Mouse (Mus musculus) right cerebral cortex, postnatal 14 days (tissue): ENCODE measurements around the gene 2200002D01Rik.

ENCODE experiments used
- DNase-seq: peaks from one replicate; pipeline ENCODE4 v3.0.0; 2022

2200002D01Rik gene

GRCm38 (mm10) chr7:29248261-29248841 is at the start of gene 2200002D01Rik:
Gene 2200002D01Rik, minus strand, starts transcription at chr7:29248466.
- no peak for DNase-seq

GRCm38 (mm10) chr7:29296998-29297397 is 48.7 kb upstream of the 2200002D01Rik start:
- DNase-seq, result no peak

GRCm38 (mm10) chr7:29295861-29296647 is 47.8 kb upstream of the 2200002D01Rik start:
- DNase-seq, result no peak

GRCm38 (mm10) chr7:29294111-29294761 is 46.0 kb upstream of the 2200002D01Rik start:
- DNase-seq, result no peak

- no peak for DNase-seq
Observed at GRCm38 (mm10) chr7:29293131-29294065, 45.1 kb upstream of the 2200002D01Rik start.

- no peak for DNase-seq
Observed at GRCm38 (mm10) chr7:29292458-29293098, 44.3 kb upstream of the 2200002D01Rik start.

- no peak for DNase-seq
Observed at GRCm38 (mm10) chr7:29291616-29292457, 43.6 kb upstream of the 2200002D01Rik start.

- DNase-seq, result no peak
Observed at GRCm38 (mm10) chr7:29290691-29291485, 42.6 kb upstream of the 2200002D01Rik start.

- DNase-seq, result no peak
Observed at GRCm38 (mm10) chr7:29289856-29290255, 41.6 kb upstream of the 2200002D01Rik start.

- peak; percentile 66 for DNase-seq
Observed at GRCm38 (mm10) chr7:29288942-29289638, 40.8 kb upstream of the 2200002D01Rik start, which contains the start of gene Ppp1r14a. Gene Ppp1r14a, plus strand, starts transcription at chr7:29289308.

GRCm38 (mm10) chr7:29288079-29288478 is 39.8 kb upstream of the 2200002D01Rik start:
- DNase-seq, result no peak

- DNase-seq, result no peak
Observed at GRCm38 (mm10) chr7:29287481-29287880, 39.2 kb upstream of the 2200002D01Rik start.

GRCm38 (mm10) chr7:29284523-29284922 is 36.3 kb upstream of the 2200002D01Rik start:
- no peak for DNase-seq

GRCm38 (mm10) chr7:29283876-29284275 is 35.6 kb upstream of the 2200002D01Rik start:
- no peak for DNase-seq

GRCm38 (mm10) chr7:29282074-29282554 is 33.8 kb upstream of the 2200002D01Rik start:
- DNase-seq, result no peak

GRCm38 (mm10) chr7:29281201-29282073 is 33.2 kb upstream of the 2200002D01Rik start, which contains the start of gene Spint2:
Gene Spint2, minus strand, starts transcription at chr7:29281912.
- no peak for DNase-seq

- DNase-seq, result no peak
Observed at GRCm38 (mm10) chr7:29280801-29281200, 32.5 kb upstream of the 2200002D01Rik start.

GRCm38 (mm10) chr7:29279924-29280323 is 31.7 kb upstream of the 2200002D01Rik start:
- no peak for DNase-seq
